Mouse (Mus musculus): ENCODE measurements around the gene Dennd1a.

- TF ChIP-seq POLR2A (IDR thresholded peaks at IDR 0.05; ENCODE audit: extremely low read depth, insufficient read depth, low read length), result no peak
- no peak for TF ChIP-seq CTCF (IDR thresholded peaks at IDR 0.05; ENCODE audit: extremely low read depth, insufficient read depth, low read length)
Observed at GRCm38 (mm10) chr2:38286433-38286732, 807 bp downstream of the Dennd1a start.
